Mouse (Mus musculus): ENCODE measurements at regions not wholly inside any gene's neighbourhood (a gene's known extent, or its start where the extent isn't known, plus 50 kb on each side); places are given as distances from the start of the nearest gene placed in this dataset.

DNA sequence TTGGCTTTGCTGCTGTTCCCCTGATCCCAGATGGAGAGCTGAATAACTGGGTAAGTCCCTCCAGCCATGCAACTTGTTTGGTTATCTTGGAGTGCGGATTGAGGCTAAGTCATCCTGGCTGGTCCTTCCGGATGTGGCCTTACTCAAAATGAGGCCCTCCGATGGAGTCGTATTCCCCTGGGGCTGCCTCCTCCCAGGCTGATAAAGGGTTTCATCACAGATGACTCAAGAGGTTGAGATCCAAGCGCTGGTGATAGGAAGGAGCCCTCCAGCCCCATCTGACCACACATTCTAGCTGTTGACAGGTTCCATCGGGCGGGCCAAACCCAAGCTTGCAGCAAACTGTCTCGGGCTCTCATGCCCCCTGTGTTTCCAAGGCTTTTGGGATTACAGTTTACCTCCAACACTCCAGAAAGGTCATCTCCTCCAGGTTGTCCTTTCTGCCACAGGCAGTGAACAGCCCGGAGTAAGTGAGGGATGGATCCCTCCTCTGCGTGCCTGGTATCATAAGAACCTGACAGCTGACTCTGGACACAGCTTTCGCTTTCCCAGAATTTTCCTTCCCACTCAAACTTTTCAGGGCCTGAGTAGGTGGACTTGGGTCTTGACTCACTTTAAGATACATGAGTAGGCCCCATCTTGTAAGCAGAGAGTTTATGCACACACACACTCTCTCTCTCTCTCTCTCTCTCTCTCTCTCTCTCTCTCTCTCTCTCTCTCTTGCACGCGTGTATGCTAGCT is 68.7 kb downstream of the Sox9 start:
- Histone ChIP-seq H3K4me3 (ENCODE audit: low read depth, low read length) (no peak overlapping the region), H3K27ac (ENCODE audit: low read length) (no peak overlapping the region)
- WGBS = 69% methylated on average over 13 of the region's 13 CpGs

DNA sequence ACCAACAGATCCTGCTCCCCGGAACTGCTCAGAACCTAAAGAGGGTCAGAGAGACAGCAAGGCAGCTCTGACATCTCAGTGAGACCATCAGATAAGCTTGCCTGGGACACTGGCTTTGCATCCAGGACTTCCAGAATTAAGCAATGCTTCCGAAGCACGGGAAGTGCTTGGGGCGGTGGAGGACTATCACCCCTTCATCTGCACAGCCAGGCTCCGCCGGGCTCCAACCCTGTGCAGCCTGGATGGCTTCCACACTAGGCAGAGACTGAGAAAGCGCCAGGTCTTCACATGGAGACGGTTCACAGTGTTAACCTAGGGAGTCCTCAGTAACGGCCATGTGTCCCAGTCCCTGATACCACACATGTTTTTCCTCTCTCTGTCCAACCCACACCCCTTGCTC is 69.3 kb downstream of the Sox9 start:
- Histone ChIP-seq H3K9ac (replicated peaks; ENCODE audit: low read depth) (no peak overlapping the region), H3K4me1 (ENCODE audit: insufficient read depth, low read depth, low read length) (no peaks in the 10 kb centered on the region), H3K27me3 (replicated peaks; ENCODE audit: insufficient read depth, low read length) (no peaks in the 10 kb centered on the region), H3K4me3 (ENCODE audit: low read depth, low read length) (no peak overlapping the region), H3K27ac (ENCODE audit: low read length) (no peak overlapping the region), H3K4me2 (replicated peaks; ENCODE audit: low read depth, low read length) (no peak overlapping the region), H3K9me3 (ENCODE audit: low read length) (no peaks in the 10 kb centered on the region), H3K36me3 (ENCODE audit: insufficient read depth, low read length) (no peaks in the 10 kb centered on the region)
- 79% methylated on average over 9 of the region's 9 CpGs for WGBS
- no peak for TF ChIP-seq CTCF (IDR thresholded peaks at IDR 0.05)
- no peak for TF ChIP-seq EP300 (IDR thresholded peaks at IDR 0.05)
- ATAC-seq = no peak
- DNase-seq (ENCODE audit: low spot score) = no peak

More for the DNA sequence above, 68.7 kb downstream of the Sox9 start:
- Histone ChIP-seq H3K36me3 (ENCODE audit: insufficient read depth, low read length) (no peaks in the 10 kb centered on the region), H3K9ac (replicated peaks; ENCODE audit: low read depth) (no peak overlapping the region), H3K27me3 (replicated peaks; ENCODE audit: insufficient read depth, low read length) (no peaks in the 10 kb centered on the region), H3K4me2 (replicated peaks; ENCODE audit: low read depth, low read length) (no peak overlapping the region), H3K4me1 (ENCODE audit: insufficient read depth, low read depth, low read length) (no peaks in the 10 kb centered on the region), H3K9me3 (ENCODE audit: low read length) (no peaks in the 10 kb centered on the region)
- DNase-seq (ENCODE audit: low spot score) = peak; percentile 10
- no peak for ATAC-seq
- TF ChIP-seq EP300 (IDR thresholded peaks at IDR 0.05) = no peak
- TF ChIP-seq CTCF (IDR thresholded peaks at IDR 0.05) = no peak

DNA sequence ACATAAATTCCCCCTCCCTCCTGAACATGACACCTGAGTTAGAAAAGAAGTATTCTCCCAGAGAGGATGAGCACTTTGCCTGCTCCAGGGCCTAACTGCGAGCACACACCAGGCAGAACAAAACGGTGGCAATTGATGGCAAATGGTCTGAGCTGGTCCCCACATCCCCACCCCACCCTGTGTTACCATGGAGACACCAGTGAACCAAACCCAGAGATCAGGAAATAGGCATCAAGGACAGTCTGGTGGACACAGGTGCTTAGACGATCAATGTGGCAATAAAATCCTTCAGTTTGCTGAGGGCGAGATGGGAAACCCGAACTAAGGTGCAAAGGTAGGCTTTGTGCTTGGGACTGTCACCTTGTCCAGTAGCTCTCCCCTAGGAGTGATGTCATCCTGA is 74.0 kb downstream of the Sox9 start:
- 81% methylated on average over 5 of the region's 5 CpGs for WGBS
- no peaks in the 10 kb centered on the region for H3K9me3 ChIP-seq (ENCODE audit: low read length)
- no peak overlapping the region for H3K4me2 ChIP-seq (replicated peaks; ENCODE audit: low read depth, low read length)
- TF ChIP-seq EP300 (IDR thresholded peaks at IDR 0.05) = no peak
- TF ChIP-seq CTCF (IDR thresholded peaks at IDR 0.05) = no peak
- ATAC-seq = no peak
- H3K4me3 ChIP-seq (ENCODE audit: low read depth, low read length) = no peak overlapping the region
- H3K27ac ChIP-seq (ENCODE audit: low read length) = no peak overlapping the region
- H3K36me3 ChIP-seq (ENCODE audit: insufficient read depth, low read length) = no peaks in the 10 kb centered on the region
- no peaks in the 10 kb centered on the region for H3K4me1 ChIP-seq (ENCODE audit: insufficient read depth, low read depth, low read length)
- H3K27me3 ChIP-seq (replicated peaks; ENCODE audit: insufficient read depth, low read length) = no peaks in the 10 kb centered on the region
- H3K9ac ChIP-seq (replicated peaks; ENCODE audit: low read depth) = no peak overlapping the region
- DNase-seq (ENCODE audit: low spot score) = no peak

DNA sequence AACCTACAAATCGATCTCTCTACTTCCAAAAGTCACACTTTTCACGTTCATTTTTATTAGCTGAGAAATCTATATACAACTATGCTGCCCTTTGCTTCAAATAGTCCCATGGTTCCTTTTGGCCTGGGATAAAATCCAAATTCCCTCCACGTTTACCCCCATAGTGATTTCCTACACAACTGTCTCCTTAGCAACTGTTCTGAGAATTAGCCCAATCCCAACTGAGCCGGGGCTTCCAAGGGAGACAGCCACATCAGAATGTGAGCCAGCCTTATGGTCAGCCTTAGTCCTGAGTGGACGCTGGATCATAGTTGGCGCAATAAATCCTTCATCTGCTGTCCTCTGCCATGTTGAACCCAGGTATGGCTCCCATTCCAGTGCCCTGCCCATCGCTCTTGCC is 77.3 kb downstream of the Sox9 start:
- ATAC-seq (no peak), DNase-seq (ENCODE audit: low spot score) (no peak)
- no peaks in the 10 kb centered on the region for H3K9me3 ChIP-seq (ENCODE audit: low read length)
- H3K4me2 ChIP-seq (replicated peaks; ENCODE audit: low read depth, low read length) = no peak overlapping the region
- H3K4me1 ChIP-seq (ENCODE audit: insufficient read depth, low read depth, low read length) = no peaks in the 10 kb centered on the region
- no peaks in the 10 kb centered on the region for H3K27me3 ChIP-seq (replicated peaks; ENCODE audit: insufficient read depth, low read length)
- no peak overlapping the region for H3K4me3 ChIP-seq (ENCODE audit: low read depth, low read length)
- H3K36me3 ChIP-seq (ENCODE audit: insufficient read depth, low read length) = no peaks in the 10 kb centered on the region
- H3K27ac ChIP-seq (ENCODE audit: low read length) = no peak overlapping the region
- TF ChIP-seq EP300 (IDR thresholded peaks at IDR 0.05) (no peak), CTCF (IDR thresholded peaks at IDR 0.05) (no peak)
- 83% methylated on average over 7 of the region's 7 CpGs for WGBS
- H3K9ac ChIP-seq (replicated peaks; ENCODE audit: low read depth) = no peak overlapping the region

DNA sequence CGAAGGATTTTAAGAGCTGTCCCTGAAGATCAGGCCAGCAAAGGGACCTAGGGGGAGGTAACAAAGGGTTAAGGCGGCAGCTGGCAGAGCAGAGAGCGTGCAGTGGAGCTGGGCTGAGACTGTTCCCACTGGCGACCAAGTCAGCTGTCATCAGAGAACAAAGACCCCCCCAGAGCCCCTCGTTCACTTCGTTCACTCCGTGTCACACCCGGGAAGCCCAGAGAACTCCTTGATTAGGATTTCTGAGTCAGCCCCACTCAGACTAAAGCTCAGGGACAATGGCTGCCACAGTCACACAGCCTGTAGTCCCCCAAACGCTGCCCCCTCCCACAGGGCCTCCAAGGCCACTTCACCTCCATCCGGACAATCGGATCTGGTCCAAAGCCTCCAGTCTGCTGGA is 78.8 kb downstream of the Sox9 start:
- Histone ChIP-seq H3K27ac (ENCODE audit: low read length) (no peak overlapping the region), H3K4me1 (ENCODE audit: insufficient read depth, low read depth, low read length) (no peaks in the 10 kb centered on the region), H3K27me3 (replicated peaks; ENCODE audit: insufficient read depth, low read length) (no peaks in the 10 kb centered on the region), H3K4me3 (ENCODE audit: low read depth, low read length) (no peak overlapping the region), H3K36me3 (ENCODE audit: insufficient read depth, low read length) (no peaks in the 10 kb centered on the region), H3K9ac (replicated peaks; ENCODE audit: low read depth) (no peak overlapping the region), H3K9me3 (ENCODE audit: low read length) (no peaks in the 10 kb centered on the region), H3K4me2 (replicated peaks; ENCODE audit: low read depth, low read length) (no peak overlapping the region)
- TF ChIP-seq EP300 (IDR thresholded peaks at IDR 0.05) (no peak), CTCF (IDR thresholded peaks at IDR 0.05) (no peak)
- DNase-seq (ENCODE audit: low spot score) (no peak), ATAC-seq (no peak)
- 36% methylated on average over 11 of the region's 11 CpGs for WGBS

DNA sequence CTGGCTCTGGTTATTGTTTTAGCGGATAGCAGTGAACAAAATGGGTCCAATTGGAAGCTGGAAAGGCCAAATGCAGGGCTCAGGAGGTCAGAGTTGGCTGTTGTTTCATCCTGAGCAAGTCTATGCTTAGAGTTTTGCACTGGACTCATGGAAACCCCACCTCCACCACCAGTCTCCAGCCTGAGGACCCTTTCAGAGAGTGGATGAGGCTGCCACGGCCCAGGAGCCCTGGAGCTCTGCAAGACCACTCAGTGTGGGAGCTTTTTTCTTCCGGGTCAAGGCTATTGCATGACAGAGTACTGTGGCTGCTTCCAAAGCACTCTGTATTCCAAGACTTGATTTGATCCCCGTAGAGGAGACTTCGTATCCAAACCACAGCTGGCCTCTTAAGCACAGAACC is 79.2 kb downstream of the Sox9 start:
- no peak for DNase-seq (ENCODE audit: low spot score)
- H3K9ac ChIP-seq (replicated peaks; ENCODE audit: low read depth) = no peak overlapping the region
- WGBS = 60% methylated on average over 5 of the region's 5 CpGs
- H3K36me3 ChIP-seq (ENCODE audit: insufficient read depth, low read length) = no peaks in the 10 kb centered on the region
- H3K4me3 ChIP-seq (ENCODE audit: low read depth, low read length) = no peak overlapping the region
- no peak for ATAC-seq
- H3K27ac ChIP-seq (ENCODE audit: low read length) = no peak overlapping the region
- no peak for TF ChIP-seq EP300 (IDR thresholded peaks at IDR 0.05)
- no peak for TF ChIP-seq CTCF (IDR thresholded peaks at IDR 0.05)
- no peaks in the 10 kb centered on the region for H3K4me1 ChIP-seq (ENCODE audit: insufficient read depth, low read depth, low read length)
- H3K9me3 ChIP-seq (ENCODE audit: low read length) = no peaks in the 10 kb centered on the region
- H3K4me2 ChIP-seq (replicated peaks; ENCODE audit: low read depth, low read length) = no peak overlapping the region
- H3K27me3 ChIP-seq (replicated peaks; ENCODE audit: insufficient read depth, low read length) = no peaks in the 10 kb centered on the region

DNA sequence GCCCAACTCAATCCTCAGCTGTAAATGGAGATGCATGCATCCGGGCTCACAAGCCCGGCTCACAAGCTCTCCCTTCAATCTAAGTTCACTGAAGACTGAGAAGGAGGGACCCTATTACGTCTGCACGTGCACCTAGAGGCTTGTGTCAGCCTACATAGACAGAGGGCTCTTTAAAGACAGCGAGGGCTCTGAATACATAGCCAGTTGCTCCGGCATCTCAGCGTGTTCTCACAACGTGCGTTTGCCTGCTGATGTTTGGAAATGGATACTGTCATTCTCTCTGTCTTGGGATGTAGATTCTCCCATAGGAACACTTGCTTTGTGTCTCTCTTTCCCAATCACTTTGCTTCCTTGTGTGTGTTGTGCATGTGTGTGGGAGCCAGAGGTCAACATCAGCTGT is 83.8 kb downstream of the Sox9 start:
- Histone ChIP-seq H3K4me1 (ENCODE audit: insufficient read depth, low read depth, low read length) (no peaks in the 10 kb centered on the region), H3K27ac (ENCODE audit: low read length) (no peak overlapping the region), H3K36me3 (ENCODE audit: insufficient read depth, low read length) (no peaks in the 10 kb centered on the region), H3K27me3 (replicated peaks; ENCODE audit: insufficient read depth, low read length) (no peaks in the 10 kb centered on the region), H3K4me2 (replicated peaks; ENCODE audit: low read depth, low read length) (no peak overlapping the region), H3K9me3 (ENCODE audit: low read length) (no peaks in the 10 kb centered on the region), H3K9ac (replicated peaks; ENCODE audit: low read depth) (no peak overlapping the region), H3K4me3 (ENCODE audit: low read depth, low read length) (no peak overlapping the region)
- no peak for ATAC-seq
- TF ChIP-seq CTCF (IDR thresholded peaks at IDR 0.05) = no peak
- TF ChIP-seq EP300 (IDR thresholded peaks at IDR 0.05) = no peak
- DNase-seq (ENCODE audit: low spot score) = no peak
- WGBS = 89% methylated on average over 9 of the region's 9 CpGs

Measured in lung, postnatal 0 days (tissue).